Mouse (Mus musculus): ENCODE data around the gene Vmp1. TPM values are rescaled to one million over a fixed set of nuclear protein-coding genes. Genes with fewer than 3 reads are reported as not detected.

Vmp1 gene
- total and polyA plus RNA-seq, 3 experiments: 80.9 to 209 (median 167) TPM

- TF ChIP-seq MYC (IDR thresholded peaks at IDR 0.05; ENCODE audit: low read depth, low read length): no peak
- TF ChIP-seq MEF2A (IDR thresholded peaks at IDR 0.05; ENCODE audit: borderline replicate concordance, low read depth, low read length): no peak
- no peak for TF ChIP-seq RAD21 (IDR thresholded peaks at IDR 0.05; ENCODE audit: low read depth, low read length)
- no peak for TF ChIP-seq KAT2A (IDR thresholded peaks at IDR 0.05; ENCODE audit: insufficient replicate concordance, low read length)
- TF ChIP-seq POLR2A (IDR thresholded peaks at IDR 0.05; ENCODE audit: low read depth, low read length): no peak
- no peak for TF ChIP-seq NELFE (IDR thresholded peaks at IDR 0.05; ENCODE audit: low read depth, low read length)
- TF ChIP-seq ZC3H11A (IDR thresholded peaks at IDR 0.05; ENCODE audit: low read depth, low read length): no peak
- no peak for TF ChIP-seq E2F4 (IDR thresholded peaks at IDR 0.05; ENCODE audit: insufficient replicate concordance, low read depth, low read length)
- no peak for TF ChIP-seq CHD2 (IDR thresholded peaks at IDR 0.05; ENCODE audit: low read length)
- TF ChIP-seq JUN (IDR thresholded peaks at IDR 0.05; ENCODE audit: insufficient read depth, low read depth, low read length): no peak
- no peak for TF ChIP-seq POLR2AphosphoS2 (IDR thresholded peaks at IDR 0.05; ENCODE audit: low read depth, low read length)
- no peak for TF ChIP-seq CHD1 (IDR thresholded peaks at IDR 0.05; ENCODE audit: low read depth, low read length)
- no peak for TF ChIP-seq MAFK (IDR thresholded peaks at IDR 0.05; ENCODE audit: insufficient replicate concordance, low read length)
- TF ChIP-seq TBP (conservative IDR thresholded peaks at IDR 0.05; ENCODE audit: low read depth, low read length): no peak
- no peak for TF ChIP-seq ZMIZ1 (IDR thresholded peaks at IDR 0.05; ENCODE audit: low read depth, low read length)
- TF ChIP-seq GABPA (IDR thresholded peaks at IDR 0.05; ENCODE audit: insufficient replicate concordance, low read depth, low read length): no peak
- TF ChIP-seq IRF4 (IDR thresholded peaks at IDR 0.05; ENCODE audit: low read depth, low read length): no peak
- TF ChIP-seq RCOR1 (conservative IDR thresholded peaks at IDR 0.05; ENCODE audit: low read depth, low read length): no peak
- no peak for DNase-seq (ENCODE audit: extremely low read depth)
These were observed 55.2 kb downstream of the Vmp1 start for GRCm38 (mm10) chr11:86628448-86628847.

DNA sequence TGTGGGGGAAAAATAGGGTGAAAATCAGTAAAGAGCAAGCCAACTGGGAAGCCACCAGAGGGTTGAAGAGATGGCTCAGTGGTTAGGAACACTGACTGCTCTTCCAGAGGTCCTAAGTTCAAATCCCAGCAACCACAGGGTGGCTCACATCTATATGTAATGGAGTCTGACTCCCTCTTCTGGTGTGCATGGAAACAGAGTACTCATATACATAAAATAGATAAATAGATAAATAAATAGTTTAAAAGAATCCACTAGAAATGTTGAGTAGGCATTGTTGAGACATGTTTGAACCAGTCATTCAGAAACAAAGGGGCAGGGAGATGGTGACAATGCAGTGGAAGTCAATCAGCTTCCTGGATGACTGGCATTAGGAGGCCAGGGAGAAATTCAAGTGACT, 56.0 kb downstream of the Vmp1 start:
- H3K27me3 ChIP-seq (replicated peaks): no peaks in the 10 kb centered on the region
- H3K27ac ChIP-seq (ENCODE audit: insufficient read depth, low read depth): no peak overlapping the region
- in situ Hi-C loops (cut with MboI; ENCODE audit: low pct_ligation_motif_present, low pct_unique_long_range_greater_than_20kb, low sequenced_read_pairs): no loop called here
- H3K36me3 ChIP-seq (replicated peaks in 1 of 2; ENCODE audit: control insufficient read depth in 1 of 2, insufficient read depth in 1 of 2, low read length in 1 of 2): peaks cover 16 to 33% of the 10 kb centered on the region in 2 experiments
- TF ChIP-seq POLR2AphosphoS2 (IDR thresholded peaks at IDR 0.05; ENCODE audit: low read depth, low read length) (no peak), JUND (conservative IDR thresholded peaks at IDR 0.05; ENCODE audit: low read depth, low read length) (no peak), SIN3A (IDR thresholded peaks at IDR 0.05; ENCODE audit: low read length) (no peak), RAD21 (IDR thresholded peaks at IDR 0.05; ENCODE audit: low read depth, low read length) (peak; percentile 45), UBTF (IDR thresholded peaks at IDR 0.05; ENCODE audit: low read depth, low read length) (no peak), TCF12 (IDR thresholded peaks at IDR 0.05; ENCODE audit: low read depth, low read length) (no peak), PAX5 (IDR thresholded peaks at IDR 0.05; ENCODE audit: low read length) (no peak), ZC3H11A (IDR thresholded peaks at IDR 0.05; ENCODE audit: low read depth, low read length) (no peak), MAFK (IDR thresholded peaks at IDR 0.05; ENCODE audit: insufficient replicate concordance, low read length) (no peak), KAT2A (IDR thresholded peaks at IDR 0.05; ENCODE audit: insufficient replicate concordance, low read length) (no peak), SMC3 (IDR thresholded peaks at IDR 0.05; ENCODE audit: low read depth, low read length) (peak; percentile 42), CTCF (conservative IDR thresholded peaks at IDR 0.05 in 1 of 2, IDR thresholded peaks at IDR 0.05 in 1 of 2; ENCODE audit: low read depth in 2 of 2, low read length in 2 of 2) (peak in 1 of 2 experiments; percentile 60; a peak in 2 of 4 replicates), IRF4 (IDR thresholded peaks at IDR 0.05; ENCODE audit: low read depth, low read length) (no peak), ZNF384 (IDR thresholded peaks at IDR 0.05; ENCODE audit: low read depth, low read length) (no peak), JUN (IDR thresholded peaks at IDR 0.05; ENCODE audit: insufficient read depth, low read depth, low read length) (no peak), MXI1 (IDR thresholded peaks at IDR 0.05; ENCODE audit: low read depth, low read length) (no peak), MEF2A (IDR thresholded peaks at IDR 0.05; ENCODE audit: borderline replicate concordance, low read depth, low read length) (no peak), TBP (conservative IDR thresholded peaks at IDR 0.05; ENCODE audit: low read depth, low read length) (no peak), MAX (IDR thresholded peaks at IDR 0.05; ENCODE audit: low read length) (no peak), USF1 (IDR thresholded peaks at IDR 0.05; ENCODE audit: low read depth, low read length) (no peak), NELFE (IDR thresholded peaks at IDR 0.05; ENCODE audit: low read depth, low read length) (no peak)
- H3K4me1 ChIP-seq (ENCODE audit: control insufficient read depth in 1 of 2, insufficient read depth in 2 of 2): peaks cover 7 to 50% of the 10 kb centered on the region in 2 experiments
- H3K4me2 ChIP-seq (ENCODE audit: insufficient read depth, low read depth, poor library complexity, severe bottlenecking): no peak overlapping the region
- H3K4me3 ChIP-seq (replicated peaks in 1 of 3; ENCODE audit: low read depth in 2 of 3, low read length in 2 of 3, poor library complexity in 1 of 3): no peak overlapping the region
- no peaks in the 10 kb centered on the region for H3K9me3 ChIP-seq (replicated peaks; ENCODE audit: low read length)
- dilution Hi-C loops (cut with MboI; ENCODE audit: extremely low pct_ligation_motif_present, extremely low pct_unique_long_range_greater_than_20kb, low sequenced_read_pairs): no loop called here
- H3K9ac ChIP-seq (ENCODE audit: insufficient read depth, low read depth): no peak overlapping the region
- no peak for DNase-seq (ENCODE audit: extremely low read depth)
- no peaks in the 10 kb centered on the region; the same call in none of the 2 replicates for H3K79me2 ChIP-seq (replicated peaks; ENCODE audit: control insufficient read depth, extremely low read depth, insufficient read depth, poor library complexity, severe bottlenecking)

More at GRCm38 (mm10) chr11:86628448-86628847, 55.2 kb downstream of the Vmp1 start:
- Histone ChIP-seq H3K4me3 (replicated peaks in 1 of 3; ENCODE audit: low read depth in 2 of 3, low read length in 2 of 3, poor library complexity in 1 of 3) (no peak overlapping the region), H3K9me3 (replicated peaks; ENCODE audit: low read length) (no peaks in the 10 kb centered on the region), H3K4me1 (ENCODE audit: control insufficient read depth in 1 of 2, insufficient read depth in 2 of 2) (peaks cover 4 to 49% of the 10 kb centered on the region in 2 experiments), H3K4me2 (ENCODE audit: insufficient read depth, low read depth, poor library complexity, severe bottlenecking) (no peak overlapping the region), H3K27ac (ENCODE audit: insufficient read depth, low read depth) (no peak overlapping the region), H3K27me3 (replicated peaks) (no peaks in the 10 kb centered on the region), H3K79me2 (replicated peaks; ENCODE audit: control insufficient read depth, extremely low read depth, insufficient read depth, poor library complexity, severe bottlenecking) (no peaks in the 10 kb centered on the region; the same call in none of the 2 replicates), H3K9ac (ENCODE audit: insufficient read depth, low read depth) (no peak overlapping the region), H3K36me3 (replicated peaks in 1 of 2; ENCODE audit: control insufficient read depth in 1 of 2, insufficient read depth in 1 of 2, low read length in 1 of 2) (peaks cover 19 to 41% of the 10 kb centered on the region in 2 experiments)
- in situ Hi-C loops (cut with MboI; ENCODE audit: low pct_ligation_motif_present, low pct_unique_long_range_greater_than_20kb, low sequenced_read_pairs): no loop called here
- dilution Hi-C loops (cut with MboI; ENCODE audit: extremely low pct_ligation_motif_present, extremely low pct_unique_long_range_greater_than_20kb, low sequenced_read_pairs): no loop called here

Data from CH12.LX (cell line).